Mouse (Mus musculus): ENCODE results near the gene Phyhd1. TPM values are rescaled to one million over a fixed set of nuclear protein-coding genes. Genes with fewer than 3 reads are reported as not detected.

Phyhd1 gene
- polyA plus RNA-seq, 1 experiment: 23.9 TPM

GRCm38 (mm10) chr2:30270134-30270533 lies 4.1 kb downstream of the Phyhd1 start:
- DNase-seq: peak; percentile 59
- TF ChIP-seq CTCF (IDR thresholded peaks at IDR 0.05; ENCODE audit: insufficient read depth, low read length): peak; percentile 31; the same call in 1 of the 2 replicates
- no peak for TF ChIP-seq POLR2A (IDR thresholded peaks at IDR 0.05; ENCODE audit: borderline replicate concordance, extremely low read depth, low read depth, low read length)
- no peak overlapping the region for H3K4me3 ChIP-seq (replicated peaks; ENCODE audit: extremely low read depth, low read depth, low read length)
- WGBS: 3% methylated on average over 1 of the region's 1 CpGs
- H3K4me1 ChIP-seq (ENCODE audit: control insufficient read depth, insufficient read depth, low read length): peaks cover 6% of the 10 kb centered on the region; the same call in 1 of the 2 replicates

- Histone ChIP-seq H3K4me3 (replicated peaks; ENCODE audit: extremely low read depth, low read depth, low read length) (no peak within 1 kb of the TSS), H3K4me1 (ENCODE audit: control insufficient read depth, insufficient read depth, low read length) (peaks cover 7% of the 10 kb centered on the region)
- TF ChIP-seq CTCF (IDR thresholded peaks at IDR 0.05; ENCODE audit: insufficient read depth, low read length): no peak
- TF ChIP-seq POLR2A (IDR thresholded peaks at IDR 0.05; ENCODE audit: borderline replicate concordance, extremely low read depth, low read depth, low read length): no peak
- 90% methylated on average over 11 of the region's 11 CpGs for WGBS
- no peak for DNase-seq
Observed at GRCm38 (mm10) chr2:30280743-30281142, 14.7 kb downstream of the Phyhd1 start, which contains the start of gene Gm28038. Gm28038 (plus strand) TSS chr2:30281043.

GRCm38 (mm10) chr2:30281651-30282050 lies 15.6 kb downstream of the Phyhd1 start:
- no peak for TF ChIP-seq CTCF (IDR thresholded peaks at IDR 0.05; ENCODE audit: insufficient read depth, low read length)
- no peak for TF ChIP-seq POLR2A (IDR thresholded peaks at IDR 0.05; ENCODE audit: borderline replicate concordance, extremely low read depth, low read depth, low read length)
- WGBS: 71% methylated on average over 3 of the region's 3 CpGs
- H3K4me3 ChIP-seq (replicated peaks; ENCODE audit: extremely low read depth, low read depth, low read length): no peak overlapping the region
- DNase-seq: no peak
- H3K4me1 ChIP-seq (ENCODE audit: control insufficient read depth, insufficient read depth, low read length): peaks cover 8% of the 10 kb centered on the region

- Histone ChIP-seq H3K4me1 (ENCODE audit: control insufficient read depth, insufficient read depth, low read length) (peaks cover 11% of the 10 kb centered on the region), H3K4me3 (replicated peaks; ENCODE audit: extremely low read depth, low read depth, low read length) (no peak overlapping the region)
- WGBS: 74% methylated on average over 2 of the region's 2 CpGs
- TF ChIP-seq POLR2A (IDR thresholded peaks at IDR 0.05; ENCODE audit: borderline replicate concordance, extremely low read depth, low read depth, low read length): no peak
- TF ChIP-seq CTCF (IDR thresholded peaks at IDR 0.05; ENCODE audit: insufficient read depth, low read length): no peak
- DNase-seq: no peak
Observed at GRCm38 (mm10) chr2:30283193-30283592, 17.2 kb downstream of the Phyhd1 start.

- TF ChIP-seq CTCF (IDR thresholded peaks at IDR 0.05; ENCODE audit: insufficient read depth, low read length): no peak
- no peak for TF ChIP-seq POLR2A (IDR thresholded peaks at IDR 0.05; ENCODE audit: borderline replicate concordance, extremely low read depth, low read depth, low read length)
- H3K4me1 ChIP-seq (ENCODE audit: control insufficient read depth, insufficient read depth, low read length): peaks cover 11% of the 10 kb centered on the region
- WGBS: 88% methylated on average over 5 of the region's 5 CpGs
- peak overlapping the region; percentile 75 for H3K4me3 ChIP-seq (replicated peaks; ENCODE audit: extremely low read depth, low read depth, low read length)
- no peak for DNase-seq
Observed at GRCm38 (mm10) chr2:30285004-30285403, 19.0 kb downstream of the Phyhd1 start.

- no peak for TF ChIP-seq CTCF (IDR thresholded peaks at IDR 0.05; ENCODE audit: insufficient read depth, low read length)
- no peak for TF ChIP-seq POLR2A (IDR thresholded peaks at IDR 0.05; ENCODE audit: borderline replicate concordance, extremely low read depth, low read depth, low read length)
- H3K4me3 ChIP-seq (replicated peaks; ENCODE audit: extremely low read depth, low read depth, low read length): peak overlapping the region; percentile 75
- 9% methylated on average over 38 of the region's 38 CpGs for WGBS
- DNase-seq: peak; percentile 22
- H3K4me1 ChIP-seq (ENCODE audit: control insufficient read depth, insufficient read depth, low read length): peaks cover 11% of the 10 kb centered on the region
Observed at GRCm38 (mm10) chr2:30285416-30286181, 19.6 kb downstream of the Phyhd1 start.

GRCm38 (mm10) chr2:30286192-30287026 lies 20.4 kb downstream of the Phyhd1 start, which contains the start of the genes Dolk and Nup188:
Dolk (minus strand) TSS chr2:30286334.
Nup188 (plus strand) TSS chr2:30286397.
- under 1% methylated on average over 68 of the region's 68 CpGs for WGBS
- peak; percentile 97 for DNase-seq
- TF ChIP-seq CTCF (IDR thresholded peaks at IDR 0.05; ENCODE audit: insufficient read depth, low read length) (no peak), POLR2A (IDR thresholded peaks at IDR 0.05; ENCODE audit: borderline replicate concordance, extremely low read depth, low read depth, low read length) (peak; percentile 95)
- Histone ChIP-seq H3K4me1 (ENCODE audit: control insufficient read depth, insufficient read depth, low read length) (peaks cover 11% of the 10 kb centered on the region), H3K4me3 (replicated peaks; ENCODE audit: extremely low read depth, low read depth, low read length) (peak within 1 kb of the TSS; percentile 75)

- no peak for TF ChIP-seq POLR2A (IDR thresholded peaks at IDR 0.05; ENCODE audit: borderline replicate concordance, extremely low read depth, low read depth, low read length)
- no peak for TF ChIP-seq CTCF (IDR thresholded peaks at IDR 0.05; ENCODE audit: insufficient read depth, low read length)
- DNase-seq: no peak
Observed at GRCm38 (mm10) chr2:30287027-30287373, 21.0 kb downstream of the Phyhd1 start.

GRCm38 (mm10) chr2:30299525-30299924 lies 33.5 kb downstream of the Phyhd1 start:
- no peak for TF ChIP-seq POLR2A (IDR thresholded peaks at IDR 0.05; ENCODE audit: borderline replicate concordance, extremely low read depth, low read depth, low read length)
- no peak for TF ChIP-seq CTCF (IDR thresholded peaks at IDR 0.05; ENCODE audit: insufficient read depth, low read length)
- no peak for DNase-seq
- WGBS: 74% methylated on average over 3 of the region's 3 CpGs
- Histone ChIP-seq H3K4me3 (replicated peaks; ENCODE audit: extremely low read depth, low read depth, low read length) (no peak overlapping the region), H3K4me1 (ENCODE audit: control insufficient read depth, insufficient read depth, low read length) (no peaks in the 10 kb centered on the region)

More at GRCm38 (mm10) chr2:30287027-30287373, 21.0 kb downstream of the Phyhd1 start:
- Histone ChIP-seq H3K4me1 (ENCODE audit: control insufficient read depth, insufficient read depth, low read length) (peaks cover 11% of the 10 kb centered on the region), H3K4me3 (replicated peaks; ENCODE audit: extremely low read depth, low read depth, low read length) (peak overlapping the region; percentile 75)
- under 1% methylated on average over 10 of the region's 10 CpGs for WGBS
